Mouse (Mus musculus) Patski (cell line): ENCODE data around the gene Tiam1. TPM values are rescaled to one million over a fixed set of nuclear protein-coding genes. Genes with fewer than 3 reads are reported as not detected.

Experiments
- ATAC-seq: fragments of 100-300 bp; one replicate; pipeline ENCODE4 v1.8.0; 2021
- CTCF ChIA-PET: fragments of 350-600 bp; sonication (Branson Sonifier 250); formaldehyde crosslinking; loops from one replicate; lab custom pipeline; 2022; ENCODE audit warnings: inconsistent platforms; lab: Charles Lee
- POLR2A ChIA-PET: fragments of 350-600 bp; sonication (Branson Sonifier 250); formaldehyde crosslinking; loops from one replicate; lab custom pipeline; 2022; ENCODE audit warnings: antibody characterized with exemption, inconsistent platforms; lab: Charles Lee
- DNase-seq: peaks from one replicate; pipeline ENCODE4 v3.0.0-alpha.2; 2011; ENCODE audit warnings: low read depth, low spot score
- H3K27me3 ChIP-seq: fragments of 371-371 bp; one replicate; pipeline ENCODE4 v1.5.1; 2021
- CTCF ChIP-seq: fragments of 100-300 bp; IDR thresholded peaks from one replicate; pipeline ENCODE4 v1.5.1; 2021
- in situ Hi-C: fragments of 300-500 bp; cut with MboI; formaldehyde crosslinking; loops from 3 replicates; pipeline ENCODE4 v1.11.1; 2018; ENCODE audit warnings: low pct_unique_long_range_greater_than_20kb, mixed read lengths
- polyA plus RNA-seq: library from polyadenylated mRNA; unstranded; gene quantifications from one replicate; pipeline ENCODE4 v1.2.3, GENCODE M21; 2021

Gene Tiam1
- polyA plus RNA-seq, 1 experiment from 2014 or later, result 10.8 TPM

DNA sequence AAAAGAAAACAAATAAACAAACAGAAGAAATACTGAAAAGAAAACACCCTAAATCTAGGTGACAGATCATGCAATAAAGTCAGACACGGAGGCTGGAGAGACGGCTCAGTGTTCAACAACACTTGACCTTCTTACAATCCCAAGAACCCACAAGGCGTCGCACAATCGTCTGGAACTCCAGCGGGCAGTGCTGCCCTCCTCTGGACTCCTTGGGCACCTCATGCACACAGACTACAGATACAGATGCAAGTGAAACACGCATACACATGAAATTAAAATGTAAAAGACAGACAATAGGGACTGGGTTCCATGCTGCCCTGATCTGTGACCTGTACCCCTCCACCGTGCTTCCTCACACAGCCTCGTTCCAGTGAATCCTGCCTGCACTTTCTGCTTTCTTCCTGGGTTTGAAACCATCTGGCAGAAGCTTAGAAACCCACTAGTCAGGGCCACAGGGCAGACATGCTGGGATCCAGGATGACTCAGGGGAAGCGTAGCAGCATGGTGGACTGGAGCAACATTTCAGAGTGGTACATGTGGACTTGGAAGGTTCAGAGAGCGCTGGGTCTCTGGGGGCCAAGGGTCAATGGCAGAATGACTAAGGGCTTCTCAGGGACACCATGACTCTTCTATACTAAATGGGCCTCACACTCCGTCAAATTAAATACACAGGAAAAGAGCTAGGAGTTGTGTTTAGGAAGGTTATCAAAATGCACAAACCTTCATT lies 240.8 kb downstream of the Tiam1 start:
- no peaks in the 10 kb centered on the region for H3K27me3 ChIP-seq
- CTCF ChIA-PET, result no interaction called here
- in situ Hi-C loops, result no loop called here
- POLR2A ChIA-PET, result no interaction called here
- no peak for DNase-seq
- no peak for ATAC-seq
- no peak for TF ChIP-seq CTCF

DNA sequence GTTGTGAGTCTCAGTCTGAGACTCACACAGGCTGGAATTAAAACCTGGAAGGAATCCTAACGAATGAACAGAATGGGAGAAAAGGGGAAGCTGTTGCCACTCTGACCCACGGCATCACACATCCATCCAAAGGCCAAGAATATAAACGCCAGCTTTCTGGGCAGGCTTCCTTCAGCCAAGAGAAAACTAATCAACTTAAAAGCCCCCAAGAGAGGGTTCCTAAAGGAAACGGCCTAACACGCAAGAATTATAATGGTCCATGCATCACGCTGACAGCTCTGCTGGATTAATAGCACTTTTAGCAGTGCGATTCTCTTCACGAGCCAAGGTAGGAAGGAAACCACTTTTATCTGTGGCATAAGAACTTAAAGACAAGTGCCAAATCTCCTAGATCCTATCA lies 242.9 kb downstream of the Tiam1 start:
- ATAC-seq (no peak), DNase-seq (no peak)
- ChIA-PET POLR2A (interaction anchor here (0.6 kb wide), 1 partner anchor 219 kb away, joined by 4 read pairs; no protein-coding TSS in a partner anchor), CTCF (interaction anchor here (1.1 kb wide), 1 partner anchor 12 kb away, joined by 3 read pairs; no protein-coding TSS in a partner anchor)
- no peaks in the 10 kb centered on the region for H3K27me3 ChIP-seq
- in situ Hi-C loops, result no loop called here
- TF ChIP-seq CTCF, result no peak

DNA sequence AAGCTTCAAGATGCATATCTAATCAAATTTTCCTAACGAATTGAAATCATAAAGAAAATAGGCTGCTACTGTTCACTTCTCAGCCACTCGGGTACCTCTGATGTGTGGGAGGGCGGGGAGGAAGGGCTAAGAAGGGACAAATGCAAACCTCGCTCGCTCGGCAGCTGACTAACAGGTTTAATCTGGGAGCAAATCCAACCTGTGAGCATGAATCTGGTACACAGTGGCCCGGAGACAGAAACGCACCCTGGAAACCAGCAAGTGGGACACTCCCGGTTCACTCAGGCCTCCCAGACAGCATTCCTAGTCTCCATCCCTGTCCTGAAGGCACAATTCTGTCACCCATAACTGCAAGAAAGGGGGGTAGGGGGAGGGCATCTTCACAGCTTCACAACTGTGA lies 244.4 kb downstream of the Tiam1 start:
- in situ Hi-C loops, result no loop called here
- TF ChIP-seq CTCF, result no peak
- ATAC-seq, result no peak
- H3K27me3 ChIP-seq, result no peaks in the 10 kb centered on the region
- DNase-seq, result no peak
- CTCF ChIA-PET, result no interaction called here
- POLR2A ChIA-PET, result no interaction called here

DNA sequence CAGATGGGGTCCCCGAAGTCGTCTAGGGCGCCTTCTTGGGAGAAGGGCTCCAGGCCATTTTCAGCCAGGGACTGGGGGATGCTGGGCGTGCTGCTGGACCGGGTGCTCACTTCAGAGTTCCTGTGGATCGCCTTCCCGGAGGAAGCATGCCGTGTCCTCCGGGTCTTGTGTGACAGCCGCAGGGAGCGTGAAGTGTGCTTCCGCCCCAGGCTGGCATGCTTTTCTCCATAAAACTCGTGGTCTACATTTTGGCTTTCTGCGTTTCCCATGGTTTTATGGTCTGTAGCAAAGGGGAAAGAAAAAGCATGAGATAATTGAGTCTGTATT lies 245.3 kb downstream of the Tiam1 start:
- ChIA-PET POLR2A (no interaction called here), CTCF (no interaction called here)
- no peak for DNase-seq
- in situ Hi-C loops, result no loop called here
- no peaks in the 10 kb centered on the region for H3K27me3 ChIP-seq
- TF ChIP-seq CTCF, result no peak
- no peak for ATAC-seq

DNA sequence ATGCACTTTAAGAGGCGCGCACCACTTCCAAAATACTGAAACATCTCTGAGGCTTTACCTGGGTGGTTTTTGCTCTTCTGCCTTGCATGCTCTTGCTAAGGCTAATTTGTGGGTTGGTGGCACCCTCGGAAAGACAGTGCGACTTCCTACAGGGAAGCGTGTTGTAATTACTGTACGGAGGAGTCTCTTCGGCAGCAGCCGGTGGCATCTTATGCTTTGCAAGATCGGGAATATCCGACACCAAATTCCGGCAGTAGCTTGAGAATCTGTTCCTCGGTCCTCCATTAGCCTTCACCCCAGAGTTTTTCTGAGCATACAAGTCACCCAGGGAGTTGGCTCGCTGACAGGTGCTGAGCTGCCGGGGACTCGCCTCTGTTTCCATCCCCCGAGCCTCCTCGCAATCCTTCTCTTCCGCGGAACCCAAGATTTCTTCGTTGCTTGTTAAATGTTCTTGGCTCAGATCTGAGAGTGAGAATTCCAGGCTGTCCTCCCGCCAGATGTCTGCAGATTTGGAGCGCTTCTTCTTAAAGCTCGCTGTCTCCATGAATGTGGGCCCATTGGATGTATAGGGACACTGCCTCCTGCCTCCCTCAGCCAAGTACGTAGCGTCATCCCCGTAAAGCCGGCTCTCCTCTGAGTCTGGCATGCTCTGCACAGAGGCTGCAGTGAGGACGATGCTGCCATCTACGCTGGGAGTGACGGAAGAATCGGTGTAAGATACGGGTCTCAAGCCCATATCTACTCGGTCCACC lies 245.8 kb downstream of the Tiam1 start:
- no peak for TF ChIP-seq CTCF
- DNase-seq (no peak), ATAC-seq (no peak)
- ChIA-PET POLR2A (no interaction called here), CTCF (no interaction called here)
- in situ Hi-C loops, result no loop called here
- H3K27me3 ChIP-seq, result no peaks in the 10 kb centered on the region

DNA sequence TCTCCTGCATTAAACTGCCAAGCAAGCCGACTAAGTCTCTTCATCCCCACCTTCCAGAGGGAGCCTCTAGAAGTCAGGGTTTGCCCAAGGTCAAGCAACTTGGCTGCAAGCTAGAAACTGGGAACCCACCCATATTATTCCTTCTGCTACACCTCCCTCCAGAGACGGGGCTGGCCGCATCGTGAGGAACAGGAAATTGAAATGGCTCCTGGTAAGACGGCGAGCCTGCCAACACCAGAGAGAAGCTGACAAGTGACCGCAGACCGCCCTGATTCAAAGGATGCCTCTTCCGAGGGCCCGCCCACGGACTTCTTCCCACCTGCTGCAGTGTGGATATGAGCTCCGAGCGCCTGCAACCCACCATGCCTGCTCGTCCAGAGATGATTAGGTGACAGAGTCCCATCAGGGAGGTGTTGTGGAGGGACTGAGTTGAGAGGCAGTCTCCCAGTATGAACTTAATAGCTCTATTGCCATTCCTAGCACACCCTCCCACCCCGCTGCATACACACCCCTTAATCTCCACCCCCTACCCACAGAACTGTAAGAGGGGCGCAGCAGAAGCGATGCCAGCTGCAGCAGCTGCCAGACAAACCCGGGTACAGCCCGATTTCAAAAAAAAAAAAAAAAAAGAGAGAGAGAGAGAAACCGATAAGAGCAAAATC lies 246.6 kb downstream of the Tiam1 start:
- H3K27me3 ChIP-seq, result no peaks in the 10 kb centered on the region
- in situ Hi-C loops, result no loop called here
- no peak for TF ChIP-seq CTCF
- DNase-seq, result no peak
- CTCF ChIA-PET, result no interaction called here
- no peak for ATAC-seq
- POLR2A ChIA-PET, result no interaction called here

DNA sequence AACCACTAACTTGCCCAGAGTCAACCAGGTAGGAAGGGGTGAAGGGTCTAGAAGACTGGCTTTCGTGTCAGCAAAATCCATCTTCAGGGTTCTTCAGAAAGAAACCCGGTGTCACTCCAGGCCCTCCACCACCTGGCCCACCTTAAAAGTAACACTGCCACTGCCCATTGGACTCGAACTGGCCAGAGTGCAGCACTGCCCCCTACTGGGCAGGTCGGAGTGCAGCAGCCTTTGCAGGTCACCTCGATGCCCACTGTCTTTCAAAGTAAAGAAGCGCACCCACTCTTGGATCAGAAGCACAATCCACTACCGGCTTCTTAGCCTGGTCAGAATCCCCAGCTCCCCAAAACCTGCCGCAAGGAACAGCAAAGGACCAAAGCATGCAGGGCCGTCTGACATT lies 247.2 kb downstream of the Tiam1 start:
- no peak for DNase-seq

DNA sequence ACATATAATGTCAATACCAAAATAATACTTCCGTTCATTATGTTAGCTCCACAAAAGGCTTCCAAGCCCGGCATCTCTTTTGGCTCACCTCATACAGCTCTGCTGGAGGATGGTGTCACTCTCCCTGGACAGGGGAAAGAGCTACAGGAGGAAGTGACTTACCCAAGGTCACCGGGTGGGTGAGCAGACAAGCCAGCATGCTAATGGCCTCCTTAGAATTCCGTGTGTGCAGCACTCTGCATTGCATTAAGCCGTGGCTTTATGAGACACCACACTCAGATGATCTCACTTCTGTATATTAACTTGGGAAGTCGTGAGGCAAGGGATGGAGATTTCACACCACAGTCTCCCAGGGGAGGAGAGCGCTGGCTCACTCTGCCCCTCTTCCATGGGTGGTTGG lies 248.3 kb downstream of the Tiam1 start:
- in situ Hi-C loops, result no loop called here
- POLR2A ChIA-PET, result no interaction called here
- TF ChIP-seq CTCF, result no peak
- DNase-seq (peak; percentile 30), ATAC-seq (peak; percentile 66)
- no peaks in the 10 kb centered on the region for H3K27me3 ChIP-seq
- CTCF ChIA-PET, result no interaction called here

More for the DNA sequence above, 247.2 kb downstream of the Tiam1 start:
- ATAC-seq, result no peak
- H3K27me3 ChIP-seq, result no peaks in the 10 kb centered on the region
- CTCF ChIA-PET, result no interaction called here
- POLR2A ChIA-PET, result no interaction called here
- no peak for TF ChIP-seq CTCF
- in situ Hi-C loops, result no loop called here

DNA sequence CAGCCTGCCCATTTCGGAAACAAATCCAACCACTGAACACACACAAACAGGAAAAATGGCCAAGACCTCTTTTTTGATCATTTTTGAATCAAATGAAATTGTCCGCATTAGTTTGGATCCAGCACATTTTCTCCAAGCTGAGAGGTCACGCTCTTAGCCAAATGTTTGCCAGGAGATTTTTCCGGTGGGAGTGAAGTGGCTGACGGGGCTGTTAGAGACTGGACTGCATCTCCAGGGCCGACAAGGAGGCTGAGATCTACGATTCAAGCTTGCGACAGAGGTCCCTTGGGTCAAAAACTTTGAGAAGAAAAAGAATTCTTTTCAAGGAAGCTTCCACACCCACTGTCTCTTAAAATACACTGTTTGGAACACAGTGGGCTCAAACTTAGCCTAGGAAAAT lies 248.8 kb downstream of the Tiam1 start:
- no peak for TF ChIP-seq CTCF
- H3K27me3 ChIP-seq, result no peaks in the 10 kb centered on the region
- in situ Hi-C loops, result no loop called here
- no peak for DNase-seq
- ATAC-seq, result no peak
- CTCF ChIA-PET, result no interaction called here
- POLR2A ChIA-PET, result no interaction called here

DNA sequence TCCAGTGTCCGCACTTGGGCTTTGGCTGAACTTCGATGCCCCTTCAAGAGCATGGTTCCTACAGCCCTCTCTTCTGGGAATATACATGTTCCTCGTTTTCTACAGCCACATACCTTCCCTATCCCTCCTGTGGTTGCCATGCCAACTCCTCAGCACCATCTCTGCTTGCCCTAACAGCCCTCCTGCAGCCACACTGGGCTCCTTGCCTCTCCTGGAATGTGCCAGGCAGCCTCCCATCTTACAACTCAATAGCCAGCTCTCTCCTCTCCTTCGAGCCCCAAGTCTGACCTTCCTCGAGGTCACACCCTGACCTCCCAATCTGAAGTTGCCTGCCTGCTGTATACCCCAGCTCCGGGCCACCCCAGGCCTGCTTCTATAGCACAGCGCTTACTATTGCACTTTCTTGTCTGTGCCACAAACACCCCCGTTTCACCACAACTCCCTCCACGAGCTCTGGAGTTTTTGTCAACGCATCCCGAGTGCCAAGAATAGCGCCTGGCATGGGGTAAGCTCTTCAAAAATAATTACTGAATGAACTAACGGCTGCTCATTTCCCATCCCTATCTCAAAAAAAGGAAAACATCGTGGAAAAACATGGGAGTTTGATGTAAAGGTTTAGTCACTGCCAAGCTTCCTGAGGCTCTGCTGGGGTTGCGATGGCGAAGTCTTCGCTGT lies 252.9 kb downstream of the Tiam1 start:
- TF ChIP-seq CTCF, result no peak
- DNase-seq, result no peak
- H3K27me3 ChIP-seq, result no peaks in the 10 kb centered on the region
- in situ Hi-C loops, result no loop called here
- ChIA-PET CTCF (no interaction called here), POLR2A (no interaction called here)
- no peak for ATAC-seq
